Mouse (Mus musculus) heart, adult 2 months (tissue): ENCODE results near the gene Chd8.

Experiments
- CTCF ChIP-seq: fragments of 200-600 bp; IDR thresholded peaks from 2 replicates; pipeline ENCODE4 v1.8.1; 2022; ENCODE audit warnings: antibody characterized with exemption, mild to moderate bottlenecking, moderate library complexity
- POLR2A ChIP-seq: fragments of 200-500 bp; IDR thresholded peaks from 2 replicates; pipeline ENCODE4 v1.6.1; 2011; ENCODE audit warnings: mild to moderate bottlenecking, low read depth, low read length, control low read depth; ENCODE audit not compliant: insufficient read depth

DNA sequence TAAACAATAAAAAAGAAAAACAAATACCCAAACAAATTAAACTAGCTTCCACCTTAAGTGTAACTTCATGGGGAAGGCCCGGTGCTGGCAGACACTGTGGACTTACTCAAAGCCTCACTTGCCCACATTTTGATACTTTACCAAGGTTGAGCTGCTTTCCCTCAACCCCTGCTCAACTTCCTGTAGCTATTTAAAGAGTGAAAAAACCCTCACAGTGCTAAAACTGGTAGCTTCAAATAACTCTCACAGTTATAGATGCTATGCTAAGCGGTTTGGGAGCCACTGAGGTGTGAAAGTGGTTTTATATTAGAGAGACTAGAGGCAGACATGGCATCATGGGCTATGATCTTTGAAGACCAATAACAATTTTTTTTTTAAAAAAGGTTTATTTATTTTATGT is 91.0 kb downstream of the Chd8 start:
- TF ChIP-seq POLR2A (no peak), CTCF (no peak)
